Mouse (Mus musculus) embryonic fibroblast, embryonic 13.5 days (primary cell): ENCODE results near the gene Col5a2. TPM values are rescaled to one million over a fixed set of nuclear protein-coding genes. Genes with fewer than 3 reads are reported as not detected.
A peak's percentile ranks its signal among the peaks of the same experiment; 100 is the strongest.
"Not testable (repeated sequence)": the region's sequence is repeated elsewhere in the genome, so short reads cannot be mapped to it uniquely, and the experiment has no call there.

Source experiments
- H3K27ac ChIP-seq: 2 replicates; pipeline ENCODE4 v1.5.1; 2012; ENCODE audit warnings: low read length, control low read depth, inconsistent platforms; ENCODE audit not compliant: insufficient read depth
- H3K4me1 ChIP-seq: 2 replicates; pipeline ENCODE4 v1.6.1; 2011; ENCODE audit warnings: low read length; ENCODE audit not compliant: control insufficient read depth, insufficient read depth
- H3K4me3 ChIP-seq: 2 replicates; pipeline ENCODE4 v1.5.1; 2011; ENCODE audit warnings: mild to moderate bottlenecking, control low read depth, low read length; ENCODE audit not compliant: insufficient read depth
- CTCF ChIP-seq: IDR thresholded peaks from 2 replicates; pipeline ENCODE4 v1.5.1; 2011; ENCODE audit warnings: mild to moderate bottlenecking, control low read depth, low read length, moderate library complexity, borderline replicate concordance; ENCODE audit not compliant: insufficient read depth
- POLR2A ChIP-seq: IDR thresholded peaks from 2 replicates; pipeline ENCODE4 v1.6.1; 2011; ENCODE audit warnings: low read depth, mild to moderate bottlenecking, control low read depth, low read length, moderate library complexity
- polyA plus RNA-seq: library from polyadenylated mRNA; stranded (reverse); fragments of >200 nt; gene quantifications from 2 replicates; pipeline ENCODE4 v1.2.4, GENCODE M21; 2011; ENCODE audit warnings: low read depth; ENCODE audit not compliant: missing spikeins, insufficient read length

Gene Col5a2
- polyA plus RNA-seq, 1 experiment: 998 TPM

DNA sequence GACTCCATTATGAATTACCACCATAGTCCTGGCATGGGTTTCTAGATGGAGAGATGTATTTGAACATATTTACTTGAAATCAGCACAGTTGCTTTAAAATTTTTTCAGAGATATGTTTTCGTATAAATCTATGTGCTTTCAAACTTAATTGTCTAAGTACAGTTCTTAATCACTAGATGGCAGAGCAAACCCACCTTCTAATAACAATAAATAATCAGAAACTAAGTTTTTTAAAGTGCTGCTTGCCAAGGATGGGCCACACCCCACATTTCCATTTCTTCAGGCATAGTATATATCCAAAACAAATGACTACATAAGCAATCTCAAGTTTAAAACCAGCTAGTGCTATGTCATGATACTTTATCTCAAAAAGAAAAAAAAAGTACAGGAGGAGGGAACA lies 54.2 kb downstream of the Col5a2 start:
- Histone ChIP-seq H3K4me3 (no peak overlapping the region), H3K27ac (peak overlapping the region; percentile 76), H3K4me1 (peaks cover 3% of the 10 kb centered on the region; the same call in 1 of the 2 replicates)
- TF ChIP-seq POLR2A (no peak), CTCF (no peak)

- TF ChIP-seq CTCF: no peak
- no peak for TF ChIP-seq POLR2A
- no peak overlapping the region for H3K4me3 ChIP-seq
- H3K27ac ChIP-seq: no peak overlapping the region
- H3K4me1 ChIP-seq: no peaks in the 10 kb centered on the region; the same call in none of the 2 replicates
These were observed 71.2 kb downstream of the Col5a2 start for GRCm38 (mm10) chr1:45431922-45432321.

DNA sequence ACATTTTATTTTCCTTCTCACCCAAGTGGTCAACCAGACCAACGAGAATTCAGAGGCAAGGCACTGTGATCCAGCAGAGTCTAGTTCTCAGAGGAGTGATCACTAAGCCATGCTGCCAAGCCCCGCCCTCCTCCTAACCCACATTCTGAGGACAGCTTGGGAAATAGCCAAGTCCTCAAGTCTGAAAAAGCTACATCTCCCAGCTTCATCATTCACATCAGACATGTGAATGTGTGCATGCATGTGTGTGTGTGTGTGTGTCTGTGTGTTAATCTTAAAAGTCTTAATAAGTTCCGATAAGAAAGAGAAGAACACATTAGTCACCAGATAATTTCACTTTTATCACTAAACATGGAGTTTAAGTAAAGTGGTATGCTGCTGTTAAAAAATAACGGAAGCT lies 72.6 kb downstream of the Col5a2 start:
- Histone ChIP-seq H3K4me1 (no peaks in the 10 kb centered on the region; the same call in none of the 2 replicates), H3K4me3 (no peak overlapping the region), H3K27ac (0 out of 2 replicates have a peak overlapping the region, but pooled peaks have one; percentile 40)
- no peak for TF ChIP-seq CTCF
- TF ChIP-seq POLR2A: no peak

DNA sequence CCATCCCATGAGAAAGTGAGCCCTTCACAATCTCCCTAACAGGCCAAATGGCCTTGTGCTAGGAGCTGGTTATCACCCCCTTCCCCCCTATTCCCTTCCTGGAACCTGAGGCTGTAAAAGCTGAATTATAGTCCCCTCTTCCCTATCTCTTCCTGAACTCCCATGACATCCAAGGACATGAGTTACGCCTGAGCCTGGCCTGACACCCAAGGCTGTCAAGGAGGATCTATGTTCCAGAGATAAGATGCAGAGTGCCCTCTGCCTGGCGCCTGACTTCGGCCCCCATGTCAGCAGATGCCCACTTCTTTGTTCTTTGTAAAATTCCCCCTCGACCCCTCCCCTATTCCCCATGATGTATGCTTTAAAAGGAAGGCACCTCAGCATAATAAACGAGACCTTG lies 73.9 kb downstream of the Col5a2 start:
- H3K4me1 ChIP-seq, H3K4me3 ChIP-seq, H3K27ac ChIP-seq: not testable (repeated sequence)

DNA sequence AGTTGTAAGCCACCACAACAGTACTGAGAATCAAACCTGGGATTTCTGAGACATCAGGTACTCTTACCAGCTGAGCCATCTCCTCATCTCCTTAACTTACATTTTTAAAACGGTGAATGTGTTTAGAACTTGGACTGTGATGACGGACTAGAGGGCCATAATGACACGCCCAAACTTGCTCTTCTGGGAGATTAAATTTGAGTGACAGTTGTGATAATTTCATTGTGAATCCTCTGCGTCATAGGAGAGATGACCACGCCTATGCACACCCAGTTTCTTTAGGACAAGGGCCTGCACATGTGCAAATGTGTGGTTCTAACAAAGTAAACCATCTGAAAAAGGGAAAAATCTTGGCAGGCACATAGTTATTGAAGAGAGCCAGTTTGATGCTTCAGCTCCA lies 79.2 kb downstream of the Col5a2 start:
- H3K4me3 ChIP-seq: no peak overlapping the region
- no peaks in the 10 kb centered on the region for H3K4me1 ChIP-seq
- peak overlapping the region; percentile 57; the same call in 1 of the 2 replicates for H3K27ac ChIP-seq
- TF ChIP-seq POLR2A (no peak), CTCF (no peak)

DNA sequence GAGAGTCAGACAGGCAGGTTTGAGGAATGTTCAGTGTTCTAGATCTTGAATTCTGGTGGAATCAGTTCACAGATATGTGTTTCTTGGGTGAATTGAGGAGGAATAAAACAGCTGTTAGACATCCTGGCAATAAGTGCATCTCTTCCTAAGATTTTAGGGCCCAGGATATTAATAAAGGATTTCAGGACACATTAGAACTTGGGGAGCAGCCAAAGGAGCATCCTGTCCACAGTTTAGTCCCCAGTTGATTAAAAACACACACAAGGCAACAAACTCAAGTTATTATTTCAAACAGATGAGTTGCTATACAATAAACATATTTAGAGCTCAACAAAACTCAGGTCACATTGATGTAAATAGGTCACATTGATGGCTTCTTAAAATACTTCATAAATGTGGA lies 82.5 kb downstream of the Col5a2 start:
- 0 out of 2 replicates have a peak overlapping the region, but pooled peaks have one; percentile 24 for H3K27ac ChIP-seq
- no peak overlapping the region for H3K4me3 ChIP-seq
- H3K4me1 ChIP-seq: no peaks in the 10 kb centered on the region
- TF ChIP-seq POLR2A: no peak
- TF ChIP-seq CTCF: no peak

DNA sequence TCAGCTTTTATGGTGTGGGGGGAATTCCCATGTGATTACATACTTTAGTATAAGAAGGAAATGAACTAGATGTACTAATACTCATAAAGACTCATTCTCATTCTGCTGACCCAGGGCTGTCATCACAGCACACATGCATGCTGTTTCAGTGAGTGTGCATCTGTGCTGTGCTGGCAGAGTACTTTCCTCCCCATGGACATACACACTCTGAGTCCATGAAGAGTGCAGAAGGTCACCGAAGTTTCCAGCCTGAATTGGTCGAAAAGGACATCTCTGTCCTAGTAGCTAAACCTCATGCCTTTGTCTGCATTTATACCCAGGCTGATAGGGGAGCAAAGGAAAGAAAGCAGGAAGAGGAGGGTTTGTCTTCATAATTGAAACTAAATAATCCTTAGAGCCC lies 83.2 kb downstream of the Col5a2 start:
- Histone ChIP-seq H3K4me1 (no peaks in the 10 kb centered on the region), H3K4me3 (no peak overlapping the region), H3K27ac (no peak overlapping the region; the same call in 1 of the 2 replicates)
- TF ChIP-seq CTCF (no peak), POLR2A (no peak)

- no peak overlapping the region; the same call in 1 of the 2 replicates for H3K27ac ChIP-seq
- TF ChIP-seq CTCF: no peak
- TF ChIP-seq POLR2A: no peak
These were observed 121.2 kb downstream of the Col5a2 start for GRCm38 (mm10) chr1:45381866-45382265.

DNA sequence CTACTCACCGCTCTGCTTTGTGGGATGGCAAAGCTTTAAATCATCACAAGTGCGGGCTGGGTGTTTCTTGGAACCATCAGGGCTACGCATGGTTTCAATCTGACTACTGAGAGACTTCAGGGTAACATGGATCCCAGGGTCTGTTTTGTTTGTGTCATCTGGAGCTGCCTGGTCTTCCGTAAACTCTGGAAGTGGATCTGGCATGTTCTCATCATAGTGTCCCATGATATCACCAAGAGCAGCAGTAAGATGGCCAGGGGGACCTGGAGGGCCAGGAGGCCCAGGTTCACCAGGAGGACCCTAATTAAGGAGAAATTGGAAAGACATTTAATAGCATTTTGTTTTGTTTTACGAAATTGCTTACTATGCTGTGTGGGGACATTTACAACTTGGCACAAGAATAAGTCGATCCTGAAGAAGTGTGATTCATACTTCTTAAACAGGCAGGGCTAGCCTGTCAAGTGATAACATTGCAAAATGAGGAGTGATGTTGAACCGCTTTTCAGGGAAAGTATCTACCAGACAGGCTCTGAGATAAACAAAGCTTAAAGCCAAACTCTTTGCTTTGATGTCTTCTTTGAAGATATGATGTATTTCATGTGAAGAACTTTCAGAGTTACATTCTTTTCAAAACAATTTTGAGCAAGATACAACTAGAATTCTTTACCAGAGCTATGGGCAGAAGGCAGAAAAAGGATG lies 122.9 kb downstream of the Col5a2 start:
- TF ChIP-seq POLR2A (no peak), CTCF (no peak)
- H3K4me1 ChIP-seq: peaks cover 2% of the 10 kb centered on the region; the same call in 1 of the 2 replicates
- no peak overlapping the region for H3K27ac ChIP-seq
- no peak overlapping the region for H3K4me3 ChIP-seq

More at GRCm38 (mm10) chr1:45381866-45382265, 121.2 kb downstream of the Col5a2 start:
- Histone ChIP-seq H3K4me1 (peaks cover 2% of the 10 kb centered on the region; the same call in 1 of the 2 replicates), H3K4me3 (no peak overlapping the region)

GRCm38 (mm10) chr1:45365427-45365826 lies 137.7 kb downstream of the Col5a2 start:
- Histone ChIP-seq H3K27ac (no peak overlapping the region), H3K4me3 (no peak overlapping the region), H3K4me1 (no peaks in the 10 kb centered on the region)
- no peak for TF ChIP-seq POLR2A
- no peak for TF ChIP-seq CTCF
